Mouse (Mus musculus) frontal cortex, adult 2 months (tissue): ENCODE data around the gene Nt5m. TPM values are rescaled to one million over a fixed set of nuclear protein-coding genes. Genes with fewer than 3 reads are reported as not detected.

Experiments
- DNase-seq, 2 experiments: peaks; one replicate each; pipeline ENCODE4 v3.0.0; 2022; ENCODE audit warnings: low spot score in 1 of 2; ENCODE audit errors: extremely low spot score in 1 of 2
- polyA plus RNA-seq: library from polyadenylated mRNA; depleted of rRNA; stranded (reverse); fragments of >200 nt; gene quantifications from 2 replicates; pipeline ENCODE4 v1.2.3, GENCODE M21; 2012; rRNA removed

Gene Nt5m
- polyA plus RNA-seq, 1 experiment = 67.0 TPM

DNA sequence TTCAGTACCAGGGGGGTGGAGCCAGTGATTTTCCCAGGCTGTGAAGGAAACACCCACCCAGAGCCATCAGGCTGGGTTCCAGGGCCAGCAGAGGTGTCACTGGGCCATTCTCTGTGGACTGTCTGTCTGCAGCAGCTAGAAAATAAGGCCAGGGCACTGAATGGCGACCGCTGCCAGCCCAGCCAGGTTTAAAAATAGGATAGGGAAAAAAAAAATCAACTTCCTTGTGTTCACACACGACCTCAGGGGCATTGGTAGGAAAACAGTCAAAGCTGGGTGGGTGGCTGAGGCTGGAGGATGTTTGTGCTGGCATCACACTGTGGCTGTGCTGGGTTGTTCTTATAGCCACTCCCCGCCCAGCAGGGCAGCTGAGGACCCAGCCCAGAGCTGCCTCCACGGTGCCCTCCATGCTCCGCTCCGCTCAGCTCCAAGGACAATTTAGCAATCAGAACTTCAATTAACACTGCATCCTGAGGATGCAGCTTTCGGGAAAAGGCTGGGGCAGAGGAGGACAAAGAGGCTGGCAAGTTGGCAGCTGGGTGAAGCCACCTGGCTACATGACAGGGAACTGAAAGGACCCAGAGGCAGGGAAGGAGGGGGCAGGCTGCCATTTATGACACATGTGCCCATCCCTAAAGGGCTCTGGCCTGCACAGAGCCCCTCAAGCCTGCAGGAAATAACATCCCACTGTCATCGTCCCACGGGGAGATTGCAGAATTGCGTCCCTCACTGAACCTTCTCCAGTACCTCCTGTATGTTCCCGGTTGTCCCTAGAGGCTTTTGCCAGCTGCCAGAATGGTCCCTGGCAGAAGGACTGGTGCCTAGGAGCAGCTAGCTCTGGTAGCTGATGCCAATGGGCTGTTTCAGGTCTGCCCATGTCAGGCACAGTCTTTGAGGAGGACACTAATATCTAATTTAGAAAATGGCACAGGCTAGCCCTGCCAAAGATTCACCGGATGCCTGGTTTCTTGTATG is 60.8 kb downstream of the Nt5m start:
- no peak for DNase-seq

DNA sequence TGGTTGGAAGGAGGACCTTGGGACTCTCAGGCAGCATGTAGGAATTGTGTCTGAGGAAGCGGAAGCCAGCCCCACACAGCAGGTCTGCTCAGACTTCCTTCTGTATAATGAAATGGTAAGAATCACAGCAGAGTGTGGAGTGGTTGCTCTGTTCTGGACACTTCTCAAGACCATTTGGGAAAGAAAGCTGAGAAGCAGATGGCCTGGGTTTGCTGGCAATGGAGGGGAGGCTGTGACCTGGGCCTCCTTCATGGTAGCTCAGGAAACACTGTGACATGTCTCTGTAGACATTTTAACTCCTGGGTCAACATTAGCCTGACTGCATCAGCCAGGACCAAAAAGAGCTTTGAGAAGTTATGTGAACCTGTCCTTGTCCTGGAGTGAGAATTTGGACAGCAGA is 61.7 kb downstream of the Nt5m start:
- no peak for DNase-seq

DNA sequence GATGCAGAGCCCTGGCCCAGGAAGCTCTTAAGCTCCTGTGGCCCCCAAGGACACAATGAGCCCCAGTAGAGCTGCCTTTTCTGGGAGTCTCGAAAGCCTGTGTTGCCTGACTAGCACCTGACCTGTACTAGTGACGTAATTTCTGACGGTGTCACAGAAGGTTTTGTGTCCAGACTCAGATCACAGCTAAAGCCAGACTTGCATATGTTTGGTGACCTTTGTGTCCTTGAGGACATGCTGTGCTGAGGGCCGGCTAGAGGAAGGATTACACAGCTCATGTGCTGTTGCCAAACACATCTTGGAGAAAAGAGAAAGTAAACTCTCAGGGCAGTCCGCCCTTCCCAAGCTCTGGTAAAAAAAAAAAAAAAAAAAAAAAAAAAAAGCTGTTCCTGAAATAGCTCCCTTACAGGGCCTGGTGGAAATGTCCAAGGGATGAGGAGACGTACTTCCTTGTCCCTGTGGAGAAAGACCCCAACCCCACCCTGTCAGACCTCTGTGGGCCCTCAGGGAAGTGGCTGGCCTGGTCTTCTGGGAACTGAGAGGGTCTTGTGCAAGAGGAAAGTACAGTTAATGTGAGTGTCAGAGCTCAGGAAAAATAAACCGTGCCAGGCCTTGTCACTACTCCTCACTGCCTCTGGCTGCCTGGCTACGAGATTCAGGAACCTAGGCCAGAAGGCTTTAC is 62.9 kb downstream of the Nt5m start:
- no peak for DNase-seq

DNA sequence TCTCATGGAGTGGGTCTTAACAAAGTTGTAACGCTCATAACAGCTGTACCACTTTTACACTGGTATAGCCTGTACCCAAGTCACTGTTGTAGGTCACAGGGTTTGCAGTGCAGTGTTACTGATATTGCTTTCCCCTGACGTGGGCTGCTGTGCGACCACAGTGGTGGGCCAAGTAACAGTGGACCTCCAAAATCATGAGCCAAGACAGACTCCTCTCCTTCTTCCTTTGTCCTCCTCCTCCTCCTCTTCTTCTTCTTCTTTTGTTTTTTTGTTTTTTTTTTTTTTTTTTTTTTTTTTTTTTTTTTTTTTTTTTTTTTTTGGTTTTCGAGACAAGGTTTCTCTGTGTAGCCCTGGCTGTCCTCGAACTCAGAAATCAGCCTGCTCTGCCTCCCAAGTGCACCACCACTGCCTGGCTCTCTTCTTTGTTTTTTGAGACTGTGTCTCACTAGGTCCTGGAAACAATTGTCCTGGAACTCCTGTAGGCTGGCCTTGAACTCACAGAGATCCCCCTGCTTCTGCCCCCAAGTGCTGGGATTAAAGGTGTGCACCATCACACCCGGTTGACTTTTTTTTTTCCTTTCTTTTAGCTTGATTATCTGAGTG is 67.4 kb downstream of the Nt5m start:
- no peak for DNase-seq

DNA sequence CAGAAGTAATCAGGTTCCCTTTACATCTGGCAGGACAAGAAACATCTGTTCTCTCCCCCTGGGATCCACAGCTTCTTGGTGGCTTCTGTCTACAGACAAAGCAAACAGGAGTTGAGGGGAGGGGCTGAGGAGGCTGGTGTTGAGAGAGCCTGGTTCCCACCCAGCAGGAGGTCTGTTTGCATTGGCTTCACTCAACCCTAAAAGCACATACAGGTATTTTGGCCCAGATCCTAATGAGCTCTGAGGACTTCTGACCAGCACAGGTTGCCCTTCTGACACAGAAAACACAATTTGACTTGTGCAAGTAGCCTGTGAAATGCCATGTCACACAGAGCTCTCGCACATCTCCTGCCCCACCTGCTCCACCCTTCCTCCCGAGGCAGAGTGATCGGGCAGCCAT is 69.2 kb downstream of the Nt5m start:
- DNase-seq = no peak

DNA sequence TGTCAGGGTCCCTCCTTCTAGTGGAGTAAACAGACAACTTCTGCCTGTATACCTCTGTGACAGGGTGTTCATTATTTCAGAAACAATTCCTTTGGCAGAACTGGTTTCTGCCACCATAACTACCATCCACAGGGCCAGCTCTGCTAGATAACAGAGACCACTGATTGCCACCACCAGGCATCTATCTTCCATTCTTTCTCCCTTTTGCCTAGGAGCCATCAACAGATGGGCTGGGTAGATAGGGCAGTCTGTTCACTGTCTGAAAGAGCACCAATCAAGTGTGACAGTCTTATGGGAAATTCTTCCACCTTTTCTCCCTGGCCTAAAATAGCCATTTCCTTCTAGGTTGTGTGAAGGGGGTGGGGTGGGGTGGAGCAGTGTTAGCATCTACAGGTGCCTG is 71.3 kb downstream of the Nt5m start:
- no peak for DNase-seq

DNA sequence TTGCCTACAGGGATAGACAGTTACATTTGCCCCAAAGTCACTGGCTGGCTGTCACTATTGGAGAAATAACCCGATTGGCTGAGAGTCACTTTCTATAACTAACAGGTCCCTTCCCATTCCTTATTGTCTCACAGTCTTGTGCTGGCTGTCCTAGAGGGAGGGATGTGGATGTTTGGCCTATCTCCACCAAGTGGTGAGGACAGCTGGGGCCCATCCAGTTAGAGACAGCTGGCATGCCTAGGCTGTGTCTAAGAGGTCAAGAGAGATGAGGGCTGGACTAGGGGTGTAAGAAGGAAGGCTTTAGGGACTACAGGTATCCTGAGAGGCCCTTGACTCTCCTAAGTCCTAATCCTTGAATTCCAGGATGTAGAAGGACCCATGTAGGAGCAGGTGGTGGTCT is 72.3 kb downstream of the Nt5m start:
- DNase-seq = no peak

DNA sequence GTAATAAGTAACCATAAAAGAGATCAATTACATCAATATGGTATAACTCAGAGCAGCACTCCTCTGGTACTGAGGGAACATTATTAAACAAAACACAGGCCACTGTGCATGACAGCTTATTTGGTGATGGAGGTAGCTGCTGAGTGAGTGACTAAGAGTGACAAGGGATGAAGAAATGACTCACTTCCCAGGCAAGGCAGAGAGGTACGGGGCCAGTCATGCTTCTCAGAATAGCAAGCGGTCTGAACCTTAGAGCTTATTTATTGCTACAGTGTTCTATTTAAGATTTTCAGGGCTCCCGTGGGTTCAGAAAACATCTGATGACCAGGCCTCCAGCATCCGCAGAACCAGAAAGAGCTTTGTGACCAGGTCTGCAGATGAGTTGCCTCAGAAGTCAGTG is 74.5 kb downstream of the Nt5m start:
- DNase-seq = no peak

DNA sequence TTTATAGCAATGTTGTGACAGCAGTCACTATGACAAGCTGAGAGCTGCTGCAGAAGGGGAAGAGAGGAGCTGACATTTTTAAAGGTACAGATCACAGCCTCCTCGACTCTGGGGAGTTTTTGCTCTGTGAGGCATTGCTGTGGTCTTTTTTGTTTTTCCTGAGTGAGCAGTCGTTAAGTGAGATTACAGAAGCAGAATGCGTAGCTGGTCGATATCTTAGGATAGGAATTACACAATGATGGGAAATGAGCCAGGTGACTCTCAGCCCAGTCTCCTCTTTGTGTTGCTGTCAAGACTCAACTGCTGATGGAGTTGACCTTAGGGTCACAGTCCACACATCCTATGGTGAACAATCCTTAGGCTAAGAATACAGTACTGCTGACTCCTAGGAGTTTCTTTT is 78.8 kb downstream of the Nt5m start:
- DNase-seq = no peak

DNA sequence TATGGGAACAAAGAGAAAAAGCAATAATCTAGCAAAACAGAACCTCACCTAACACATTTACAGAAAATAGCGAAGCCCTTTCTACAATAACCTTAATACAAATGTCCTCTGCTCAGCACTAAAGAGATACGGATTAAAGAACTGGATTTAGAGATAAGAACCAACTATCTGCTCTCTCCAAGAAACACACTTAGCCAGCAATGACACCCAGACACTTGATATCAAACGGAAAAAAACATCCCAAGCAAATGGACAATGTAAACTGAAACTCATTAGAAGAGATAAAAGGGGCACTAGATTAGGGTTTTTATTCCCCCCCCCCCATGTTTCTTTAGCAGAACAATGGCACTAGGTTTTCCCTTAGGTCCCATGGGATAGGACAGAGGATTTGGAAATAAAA is 80.2 kb downstream of the Nt5m start:
- DNase-seq = no peak

DNA sequence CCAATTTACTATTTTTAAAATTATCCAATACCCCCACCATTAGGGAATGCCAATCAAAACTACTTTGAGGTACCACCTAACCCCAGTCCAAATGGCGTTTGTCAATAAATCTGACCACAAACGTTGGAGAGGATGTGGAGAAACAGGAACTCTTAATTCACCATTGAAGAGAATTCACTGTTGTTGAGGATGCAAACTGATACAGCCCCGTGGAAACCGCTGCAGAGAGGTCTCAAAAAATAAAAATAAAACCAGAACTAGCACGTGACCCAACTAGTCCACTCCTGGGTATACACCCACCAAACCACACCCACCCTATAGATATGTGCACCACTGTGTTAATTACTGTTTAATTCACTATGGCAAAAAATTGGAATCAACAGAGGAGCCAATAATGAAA is 81.1 kb downstream of the Nt5m start:
- DNase-seq = no peak

DNA sequence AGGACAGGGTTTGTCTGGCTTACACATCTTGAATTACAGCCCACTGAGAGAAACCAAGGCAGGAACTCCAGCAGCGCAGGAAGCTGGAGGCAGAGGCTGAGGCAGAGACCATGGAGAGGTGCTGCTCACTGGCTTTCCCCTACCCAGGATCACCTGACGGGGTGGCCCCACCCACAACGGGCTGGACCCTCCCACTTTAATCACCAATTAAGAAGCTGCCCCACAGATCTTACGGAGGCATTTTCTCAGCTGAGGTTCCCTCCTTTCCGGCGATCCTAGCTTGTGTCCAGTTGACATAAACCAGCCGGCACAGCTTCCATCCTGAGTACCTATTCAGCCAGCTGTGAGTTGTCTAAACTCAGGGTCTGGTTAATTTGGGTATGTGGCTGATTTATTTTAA is 82.0 kb downstream of the Nt5m start:
- DNase-seq = no peak

DNA sequence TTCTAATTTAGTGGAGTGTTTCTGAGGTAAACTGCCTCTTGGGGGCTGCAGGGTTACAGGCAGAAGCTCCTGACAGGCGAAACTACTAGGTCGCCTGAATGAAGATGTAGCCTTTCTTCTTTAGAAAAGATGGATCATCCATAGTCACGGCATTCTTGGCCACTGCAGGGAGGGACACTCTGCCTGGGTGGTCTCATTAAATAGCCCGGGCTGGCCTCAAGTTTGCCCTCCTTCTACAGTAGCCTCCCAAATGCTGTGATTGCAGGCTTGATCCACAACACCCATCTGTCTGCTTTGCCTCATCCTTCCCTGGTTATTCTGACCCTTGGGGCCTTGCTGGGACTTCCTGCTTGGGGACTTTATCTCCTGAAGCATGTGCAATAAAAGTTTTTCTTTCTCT is 90.8 kb downstream of the Nt5m start:
- no peak for DNase-seq

Other genes with a start within 250 kb of the Nt5m start
- gene Olfr223, start 246.2 kb upstream of the Nt5m start, polyA plus RNA-seq = not detected in 2 replicates
- gene Mprip, start 178.1 kb upstream of the Nt5m start, polyA plus RNA-seq = 146 and 154 TPM in 2 replicates
- gene Pld6, start 51.8 kb upstream of the Nt5m start, polyA plus RNA-seq = 3.4 and 3.6 TPM in 2 replicates
- 51.5 and 55.8 TPM in 2 replicates for gene Flcn, start 29.4 kb upstream of the Nt5m start, polyA plus RNA-seq
- gene Cops3, start 391 bp downstream of the Nt5m start, polyA plus RNA-seq = 51.9 and 56.2 TPM in 2 replicates
- 43.6 and 44.0 TPM in 2 replicates for gene Med9, start 108.8 kb downstream of the Nt5m start, polyA plus RNA-seq
- 3.0 and 4.4 TPM in 2 replicates for gene Rasd1, start 125.5 kb downstream of the Nt5m start, polyA plus RNA-seq
- gene Pemt, start 207.0 kb downstream of the Nt5m start, polyA plus RNA-seq = 5.8 and 6.4 TPM in 2 replicates